ENCODE assay signal across 8 mouse cellular contexts in genomic region chr2:152828011-152828370, GRCm38 (mm10). TPM values are rescaled to one million over a fixed set of nuclear protein-coding genes. Genes with fewer than 3 reads are reported as not detected.
DNase-seq lines count a peak whose midpoint lies in the region; ATAC-seq and TF ChIP-seq lines count a peak whose summit lies in the region.

No protein-coding gene starts in this region.

- H3K4me3 ChIP-seq in left cerebral cortex, adult 2 months, result peak overlapping the region; percentile 100
- peak overlapping the region; percentile 95 for H3K4me3 ChIP-seq in embryonic fibroblast, embryonic 13.5 days (ENCODE audit: insufficient read depth, low read length)
- H3K4me3 ChIP-seq in midbrain, embryonic 11.5 days (ENCODE audit: low read depth, low read length), result peak overlapping the region; percentile 69

- WGBS in midbrain, embryonic 11.5 days, result 68% methylated on average over 4 of the region's 4 CpGs

- no peak for DNase-seq in left cerebral cortex, adult 2 months (ENCODE audit: extremely low spot score in 1 of 2, low spot score in 2 of 2)
- no peak for DNase-seq in left cerebral cortex, adult 8-10 months (ENCODE audit: low spot score in 2 of 2)
- peak; percentile 86 for DNase-seq in kidney, adult 9 months
- DNase-seq in midbrain, embryonic 11.5 days (ENCODE audit: low spot score, missing footprints), result peak; percentile 62
- DNase-seq in adrenal gland, postnatal 36 days, result no peak
- DNase-seq in adipocyte (ENCODE audit: low spot score), result no peak
- DNase-seq in ovary, adult 18-20 months (ENCODE audit: low spot score), result no peak

- H3K27ac ChIP-seq in left cerebral cortex, adult 2 months, result peak overlapping the region; percentile 100
- H3K27ac ChIP-seq in embryonic fibroblast, embryonic 13.5 days (ENCODE audit: insufficient read depth, low read length), result peak overlapping the region; percentile 67
- H3K27ac ChIP-seq in midbrain, embryonic 11.5 days (ENCODE audit: low read depth, low read length), result no peak overlapping the region

- TF ChIP-seq CTCF in left cerebral cortex, adult 2 months (IDR thresholded peaks at IDR 0.05), result no peak
- TF ChIP-seq CTCF in embryonic fibroblast, embryonic 13.5 days (IDR thresholded peaks at IDR 0.05; ENCODE audit: borderline replicate concordance, insufficient read depth, low read length), result no peak

- 0 out of 2 replicates have a peak, but pooled peaks have one; percentile 2 for TF ChIP-seq POLR2A in embryonic fibroblast, embryonic 13.5 days (IDR thresholded peaks at IDR 0.05; ENCODE audit: low read depth, low read length)

- H3K4me2 ChIP-seq in midbrain, embryonic 11.5 days, result peak overlapping the region; percentile 52

- intact Hi-C loops in left cerebral cortex, adult 2 months (cut with DNase I), result no loop called here

- peaks cover 2% of the 10 kb centered on the region; the same call in 1 of the 2 replicates for H3K36me3 ChIP-seq in midbrain, embryonic 11.5 days (ENCODE audit: control insufficient read depth, insufficient read depth, low read length)

- no peaks in the 10 kb centered on the region for H3K27me3 ChIP-seq in midbrain, embryonic 11.5 days (ENCODE audit: control insufficient read depth, insufficient read depth, low read length)

- H3K4me1 ChIP-seq in embryonic fibroblast, embryonic 13.5 days (ENCODE audit: control insufficient read depth, insufficient read depth, low read length), result peaks cover 14% of the 10 kb centered on the region
- H3K4me1 ChIP-seq in midbrain, embryonic 11.5 days (ENCODE audit: control insufficient read depth, insufficient read depth, low read length), result peaks cover 35% of the 10 kb centered on the region

- ATAC-seq in midbrain, embryonic 11.5 days (ENCODE audit: low FRiP score), result no peak

- no peaks in the 10 kb centered on the region for H3K9me3 ChIP-seq in midbrain, embryonic 11.5 days (ENCODE audit: control insufficient read depth, low read length)

- H3K9ac ChIP-seq in midbrain, embryonic 11.5 days (ENCODE audit: low read length), result peak overlapping the region; percentile 45

RNA-seq across cellular contexts. Expression of gene Bcl2l1, which starts 3.5 kb away (rescaled TPM):
- total RNA-seq in left cerebral cortex, adult 2 months (2021), result 100 to 1,000 TPM; 133 to 135 TPM
- total RNA-seq in left cerebral cortex, adult 8-10 months (2022), result 100 to 1,000 TPM; 125 to 143 (median 135) TPM
- polyA plus RNA-seq in embryonic fibroblast, embryonic 13.5 days (2011; ENCODE audit: insufficient read length, low read depth, missing spikeins), result 51.2 and 71.7 TPM in 2 replicates
- polyA plus RNA-seq in midbrain, embryonic 11.5 days (2014; fragmentation: Nextera tagmentation; extraction: Ambion mirVana), result 120 and 125 TPM in 2 replicates
- total RNA-seq in adrenal gland, postnatal 36 days (2021), result 10 to 100 TPM; 58.2 to 93.9 TPM

RNA-seq across cellular contexts. Expression of gene Tpx2, which starts 19.8 kb away (rescaled TPM):
- 1 to 10 TPM; 2.5 to 3.0 TPM for total RNA-seq in left cerebral cortex, adult 2 months (2021)
- total RNA-seq in left cerebral cortex, adult 8-10 months (2022), result 1 to 10 TPM; 1.9 to 2.9 (median 2.2) TPM
- 62.3 and 82.9 TPM in 2 replicates for polyA plus RNA-seq in embryonic fibroblast, embryonic 13.5 days (2011; ENCODE audit: insufficient read length, low read depth, missing spikeins)
- 166 and 187 TPM in 2 replicates for polyA plus RNA-seq in midbrain, embryonic 11.5 days (2014; fragmentation: Nextera tagmentation; extraction: Ambion mirVana)
- total RNA-seq in adrenal gland, postnatal 36 days (2021), result 1 to 10 TPM; 5.1 to 6.2 TPM

Comparison
In these comparisons a context has a peak if more than half of its experiments do, and no peak if none do; other contexts are left out.
1. DNase-seq: peak in kidney, adult 9 months (single experiment) and midbrain, embryonic 11.5 days (single experiment); none in left cerebral cortex, adult 2 months (0 of 2), left cerebral cortex, adult 8-10 months (0 of 2), adrenal gland, postnatal 36 days (0 of 2), adipocyte (single experiment) and ovary, adult 18-20 months (single experiment).
2. Peak in every context shown above with its lines, with median percentiles within 50 percentile points of each other: H3K4me3 ChIP-seq.